Mouse (Mus musculus) Muller cell, postnatal 12 days (primary cell): ENCODE results near the gene Zc3h12d.

Source experiments
- DNase-seq: peaks from one replicate; pipeline ENCODE4 v3.0.0-alpha.2; 2015; ENCODE audit errors: inconsistent ontology term

Gene Zc3h12d

DNA sequence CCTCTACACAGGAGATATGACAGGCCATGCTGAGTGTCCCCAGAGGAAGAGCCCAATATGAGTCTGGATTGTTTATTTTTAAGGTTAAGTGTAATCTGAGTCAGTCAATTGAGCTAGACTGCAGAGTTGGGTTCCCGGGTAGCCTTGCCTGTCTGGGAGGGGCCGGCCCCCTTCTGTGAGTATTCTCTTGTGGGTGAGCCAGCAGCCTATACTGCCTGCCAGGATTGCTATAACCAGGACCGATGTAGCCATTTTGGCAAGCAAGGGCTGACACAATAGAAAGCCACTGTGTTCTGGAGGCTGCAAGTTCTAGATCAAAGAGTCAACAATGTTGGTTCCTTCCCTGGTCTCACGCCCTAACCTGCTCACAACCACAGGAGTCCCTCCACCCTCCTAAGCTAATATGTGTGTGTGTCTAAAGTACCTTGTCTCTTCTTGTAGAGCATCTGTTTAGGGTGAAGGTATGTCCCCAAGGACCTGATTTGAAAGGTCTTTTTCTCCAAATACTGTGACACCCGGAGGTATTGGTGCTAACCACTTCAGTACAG lies 6.7 kb downstream of the Zc3h12d start:
- DNase-seq: no peak

DNA sequence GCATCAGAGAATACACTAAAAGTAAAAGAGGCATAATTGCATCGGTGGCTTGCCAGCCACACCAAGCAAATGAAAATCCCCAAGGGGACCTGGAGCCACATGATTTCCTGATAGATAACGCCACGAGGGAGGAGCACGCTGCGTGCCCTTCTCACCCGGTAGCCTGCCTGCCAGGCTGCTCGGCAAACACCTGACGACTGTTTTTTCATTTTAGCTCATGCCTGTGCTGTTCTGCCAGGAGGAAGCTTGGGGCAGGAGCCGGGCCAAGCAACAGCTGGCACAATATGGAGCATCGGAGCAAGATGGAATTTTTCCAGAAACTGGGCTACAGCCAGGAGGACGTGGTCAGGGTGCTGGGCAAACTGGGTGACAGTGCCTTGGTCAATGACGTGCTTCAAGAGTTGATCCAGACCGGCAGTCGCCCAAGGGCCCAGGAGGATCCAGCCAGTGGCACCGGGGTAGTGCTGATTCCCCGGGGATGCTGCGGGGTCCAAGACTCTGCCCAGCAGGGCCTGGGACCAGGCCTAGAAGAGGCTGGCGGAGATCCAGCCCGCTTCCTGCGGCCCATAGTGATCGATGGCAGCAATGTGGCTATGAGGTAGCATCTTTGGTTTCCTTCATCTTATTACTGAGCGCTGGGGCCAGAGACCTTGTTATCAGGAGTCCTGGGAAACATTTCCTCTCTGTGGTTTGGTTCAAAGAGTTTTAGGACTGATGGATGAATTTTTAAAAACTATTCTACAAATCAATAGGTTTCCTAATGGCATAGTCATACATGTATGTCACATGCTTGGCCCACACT lies 7.5 kb downstream of the Zc3h12d start:
- DNase-seq: no peak

DNA sequence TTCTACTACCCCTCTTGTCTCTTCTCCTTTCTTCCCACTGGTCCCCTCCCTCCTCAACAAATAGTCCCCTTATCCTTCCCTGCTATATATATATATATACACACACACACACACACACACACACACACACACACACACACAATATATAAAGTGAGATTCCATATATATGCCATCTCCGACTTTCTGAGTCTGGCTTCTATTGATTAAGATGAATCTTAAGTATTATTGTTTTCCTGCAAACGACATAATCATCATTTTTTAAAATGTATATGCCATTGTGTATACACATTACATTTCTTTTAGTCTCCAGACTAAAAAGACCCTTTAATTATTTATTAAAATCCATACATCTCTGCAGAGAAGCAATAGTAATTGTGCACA lies 8.1 kb downstream of the Zc3h12d start:
- no peak for DNase-seq

DNA sequence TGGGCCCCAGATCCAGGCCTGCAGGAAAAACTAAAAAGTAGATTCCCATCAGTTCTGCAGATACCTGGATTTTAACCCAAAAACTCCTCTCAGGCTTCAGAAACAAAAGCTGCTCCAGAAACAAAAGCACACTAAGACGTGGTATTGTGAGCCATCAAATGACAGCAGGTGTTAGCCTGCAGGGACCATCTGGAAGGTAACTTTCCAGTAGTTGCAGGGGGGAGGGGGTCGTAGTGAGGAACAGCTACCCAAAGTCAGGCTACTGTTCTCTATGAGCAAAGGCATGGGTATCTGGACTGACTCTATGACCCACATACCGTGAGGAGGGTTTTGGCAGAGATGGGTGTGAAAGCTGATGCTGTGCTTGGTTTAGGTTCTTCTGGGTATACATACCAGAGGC lies 8.5 kb downstream of the Zc3h12d start:
- no peak for DNase-seq

DNA sequence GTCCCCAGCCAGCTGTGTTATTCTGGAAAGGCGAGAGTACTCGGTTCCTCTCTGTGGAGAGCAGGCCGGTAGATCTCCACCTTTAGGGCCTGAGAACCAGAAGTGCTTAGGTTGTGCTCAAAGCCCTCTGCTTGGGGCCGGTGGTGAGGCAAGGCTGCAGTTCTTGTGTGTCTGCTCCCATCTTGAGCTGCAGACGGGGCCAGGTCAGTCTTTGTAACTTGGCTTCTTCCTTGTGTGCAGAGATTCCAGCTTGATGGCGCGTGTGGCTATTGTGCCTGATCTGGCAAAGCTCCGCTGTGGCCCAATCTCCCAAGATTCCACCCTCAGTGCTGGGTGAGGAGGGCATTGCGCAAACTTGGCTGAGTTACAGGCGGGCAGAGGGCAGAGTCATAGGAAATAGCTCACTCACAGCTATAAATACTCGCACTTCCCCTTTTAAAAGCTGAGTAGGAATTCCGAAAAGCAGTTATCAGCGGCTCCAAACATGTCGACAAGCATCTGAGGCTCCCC lies 9.4 kb downstream of the Zc3h12d start:
- peak; percentile 44 for DNase-seq

DNA sequence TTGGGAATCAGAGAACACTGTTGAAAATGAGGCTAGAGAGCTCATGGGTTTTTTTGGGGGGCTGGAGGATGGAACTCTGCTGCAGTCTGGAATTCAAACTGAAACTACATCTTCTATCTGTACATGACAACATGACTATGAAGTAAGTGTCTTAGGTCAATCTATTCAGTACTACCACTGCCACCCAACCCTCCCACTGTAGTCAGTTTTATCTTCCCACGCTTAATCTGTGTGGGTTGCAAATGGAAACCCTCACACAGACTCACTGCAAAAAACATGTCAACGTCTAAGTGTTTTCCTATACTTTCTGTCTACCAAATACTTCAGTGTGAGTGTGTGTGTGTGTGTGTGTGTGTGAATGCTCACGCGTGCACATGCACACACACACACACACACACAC lies 10.9 kb downstream of the Zc3h12d start:
- DNase-seq: no peak

DNA sequence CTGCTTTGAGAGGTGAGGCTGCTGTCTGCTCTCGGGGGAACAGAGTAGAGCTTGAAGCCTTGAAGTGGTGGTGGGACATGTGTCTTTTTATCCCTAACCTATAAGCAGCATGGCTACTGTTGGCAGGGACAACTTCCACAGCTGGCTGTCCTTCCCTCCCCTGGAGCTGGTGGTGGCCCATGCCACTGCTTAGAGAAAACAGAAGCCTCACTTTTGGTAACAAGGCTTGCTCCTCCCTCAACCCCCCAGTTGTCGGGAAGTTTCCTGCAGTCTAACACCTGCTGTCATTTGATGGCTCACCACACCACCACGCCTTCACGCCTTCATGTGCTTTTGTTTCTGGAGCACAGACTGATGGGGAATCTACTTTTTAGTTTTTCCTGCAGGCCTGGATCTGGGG lies 11.9 kb downstream of the Zc3h12d start:
- no peak for DNase-seq

DNA sequence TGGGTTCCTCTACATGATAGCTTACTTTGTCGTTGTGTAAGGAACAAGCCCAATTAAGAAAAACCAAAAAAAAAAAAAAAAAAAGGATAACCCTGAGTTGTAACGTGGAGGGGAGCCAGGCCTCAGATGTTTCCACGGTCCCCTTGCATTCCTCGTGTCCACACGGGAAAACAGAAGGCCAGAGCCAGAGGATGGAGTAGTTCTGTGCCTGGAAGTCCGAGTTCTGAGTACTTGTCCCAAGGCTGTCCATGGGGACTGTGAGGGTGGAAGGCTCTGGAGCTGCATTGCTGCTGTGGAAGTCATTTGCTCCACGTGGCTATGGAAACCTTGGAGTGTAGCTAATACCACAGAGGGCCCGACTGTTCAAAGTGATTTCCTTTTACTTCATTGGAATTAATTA lies 12.9 kb downstream of the Zc3h12d start:
- DNase-seq: no peak

DNA sequence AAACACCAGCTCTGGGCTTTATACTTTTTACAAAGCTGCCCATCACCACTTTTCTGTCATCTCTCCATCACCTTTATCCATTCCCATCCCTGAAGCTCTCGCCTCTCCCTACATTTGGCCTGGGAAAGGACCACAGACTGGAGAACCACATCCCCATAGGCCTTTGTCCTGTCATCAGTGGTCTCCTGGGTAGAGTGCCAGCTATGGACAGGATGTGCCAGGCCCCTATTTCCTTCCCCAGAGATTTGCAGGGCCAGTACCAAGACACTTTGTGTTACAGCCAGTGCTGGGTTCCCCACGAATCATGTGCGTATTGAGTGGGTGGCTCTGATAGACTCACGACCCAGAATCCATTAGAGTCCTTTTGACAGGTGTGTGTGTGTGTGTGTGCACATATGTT lies 13.7 kb downstream of the Zc3h12d start:
- DNase-seq: no peak

DNA sequence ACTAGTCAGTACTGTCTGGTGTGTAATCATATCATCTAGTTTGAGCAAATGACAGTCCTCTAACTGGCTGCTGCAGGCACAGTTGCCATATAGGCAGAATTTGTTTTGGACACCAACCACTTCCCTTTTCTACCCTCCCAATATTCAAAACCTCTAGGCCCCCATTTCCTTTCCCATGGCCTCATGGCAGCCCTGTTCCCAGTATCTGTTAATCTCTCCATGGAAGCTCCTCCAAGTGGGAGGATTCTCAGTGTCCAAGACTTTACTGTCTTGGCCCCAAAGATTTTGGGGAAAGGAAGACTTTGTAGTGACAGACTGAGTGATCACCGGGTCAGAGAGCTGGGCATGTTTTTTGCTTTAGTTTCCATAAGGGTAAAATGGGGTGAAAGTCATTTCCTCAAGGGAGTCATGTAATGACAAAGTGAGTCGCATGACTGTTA lies 14.9 kb downstream of the Zc3h12d start:
- no peak for DNase-seq

DNA sequence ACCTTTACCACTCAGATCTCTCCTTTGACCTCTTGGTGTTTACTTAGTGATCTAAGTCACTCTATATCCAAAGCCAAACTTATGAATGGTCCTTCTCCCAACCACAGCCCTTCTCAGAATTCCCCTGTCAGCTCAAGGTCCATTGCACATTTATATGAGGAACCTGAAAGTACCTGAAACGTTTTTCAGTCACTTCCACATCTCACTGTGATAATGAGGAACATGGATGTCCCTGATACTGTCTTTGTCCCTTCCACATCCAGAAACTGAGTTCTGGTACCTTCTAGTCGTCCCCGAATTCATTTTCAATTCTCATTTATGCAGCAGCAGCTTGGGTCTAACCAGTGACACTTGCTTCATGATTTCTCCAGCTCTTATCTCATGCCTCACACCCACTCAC lies 19.6 kb downstream of the Zc3h12d start:
- no peak for DNase-seq

DNA sequence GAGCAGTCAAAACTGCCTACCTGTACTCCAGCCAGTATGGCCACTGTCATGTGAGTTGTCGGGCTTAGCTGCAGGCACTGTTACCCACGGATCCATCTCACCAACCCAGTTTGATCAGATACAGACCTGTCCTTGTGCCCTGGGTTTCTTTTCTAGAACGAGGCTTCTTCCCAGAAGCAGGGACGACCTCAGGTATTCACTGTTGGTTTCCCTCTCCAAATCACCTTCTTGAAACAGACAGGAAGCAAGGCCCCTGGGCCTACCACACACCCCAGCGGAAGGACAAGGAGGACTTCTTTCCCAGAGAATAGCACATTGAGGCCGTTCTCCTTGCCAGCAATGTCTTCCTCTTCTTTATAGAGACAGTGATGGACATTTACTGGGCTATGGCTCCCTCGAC lies 28.2 kb downstream of the Zc3h12d start:
- no peak for DNase-seq

DNA sequence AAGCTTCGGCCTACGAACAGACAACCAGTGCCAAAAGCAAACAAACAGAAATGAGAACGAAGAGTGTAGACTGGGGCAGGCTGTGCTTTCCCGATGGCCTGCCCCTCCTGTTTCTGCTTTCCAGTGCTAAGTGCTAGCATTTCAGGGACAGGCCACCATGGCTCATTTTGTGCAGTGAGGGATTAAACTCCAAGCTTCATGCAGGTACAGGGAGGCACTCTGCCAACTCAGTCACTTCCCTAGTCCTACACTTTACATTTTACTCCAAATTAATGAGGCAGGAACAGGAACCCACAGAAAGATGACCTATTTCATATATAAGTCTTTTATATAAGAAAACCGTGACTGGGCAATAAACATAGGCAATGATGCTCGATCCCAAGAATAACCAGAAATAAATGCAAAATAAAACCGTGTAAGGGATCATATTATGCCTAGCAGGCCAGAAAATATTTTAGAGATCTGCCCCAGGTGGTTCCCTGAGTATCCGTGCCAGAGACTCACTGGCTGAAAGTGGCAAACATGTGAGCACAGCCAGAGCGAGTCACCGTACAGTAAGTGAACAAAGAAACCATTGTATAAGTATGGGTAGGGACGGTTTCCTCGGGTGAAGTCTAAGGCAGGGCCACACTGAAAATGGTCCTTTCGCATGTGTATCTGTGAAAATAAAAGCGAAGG lies 29.1 kb downstream of the Zc3h12d start:
- DNase-seq: no peak

DNA sequence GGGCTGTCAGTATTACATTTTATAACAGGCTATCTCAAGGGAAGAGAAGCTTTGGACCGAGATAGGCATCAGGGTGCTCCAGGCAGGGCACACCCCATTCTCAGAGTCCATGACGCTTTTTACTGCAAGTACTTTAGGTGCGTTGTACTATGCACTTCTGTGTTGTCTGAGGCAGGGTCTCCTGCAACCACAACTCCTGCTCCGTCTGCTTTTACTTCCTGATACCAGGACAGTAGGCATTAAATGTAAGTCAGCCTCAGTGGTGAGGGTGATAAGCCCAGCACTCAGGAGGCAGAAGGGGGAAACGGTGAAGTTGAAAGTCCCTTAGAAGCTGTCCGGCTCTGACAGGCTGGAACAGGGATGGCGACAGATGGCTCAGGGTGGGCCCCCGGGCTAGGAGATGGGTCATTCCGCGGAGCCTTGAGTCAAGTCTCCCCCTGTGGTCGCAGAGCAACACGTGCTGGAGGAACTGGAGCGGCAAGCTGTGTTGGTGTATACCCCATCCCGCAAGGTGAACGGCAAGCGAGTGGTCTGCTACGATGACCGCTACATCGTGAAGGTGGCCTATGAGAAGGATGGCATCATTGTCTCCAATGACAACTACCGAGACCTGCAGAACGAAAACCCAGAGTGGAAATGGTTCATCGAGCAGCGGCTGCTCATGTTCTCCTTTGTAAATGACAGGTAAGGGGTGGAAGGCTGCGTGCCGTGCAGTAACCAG lies 29.8 kb downstream of the Zc3h12d start:
- DNase-seq: no peak

DNA sequence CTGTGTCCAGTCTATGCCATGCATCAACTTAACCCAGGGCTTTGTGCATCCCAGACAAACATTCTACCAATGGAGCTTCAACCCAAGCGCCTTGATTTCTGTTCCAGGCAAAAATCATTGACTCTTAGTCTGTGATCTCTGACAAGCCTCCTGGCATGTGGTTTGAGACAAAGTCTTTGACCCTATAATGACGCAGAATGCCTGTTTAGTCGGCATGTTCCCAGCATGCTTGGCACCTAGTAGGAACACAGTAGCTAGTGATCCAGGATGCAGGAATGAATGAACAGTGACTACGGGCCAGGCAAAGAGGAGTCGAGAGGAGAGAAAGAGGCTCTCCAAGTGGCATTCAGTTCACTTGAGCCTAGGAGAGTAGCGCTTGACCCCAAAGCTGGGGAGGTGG lies 31.1 kb downstream of the Zc3h12d start:
- DNase-seq: no peak

DNA sequence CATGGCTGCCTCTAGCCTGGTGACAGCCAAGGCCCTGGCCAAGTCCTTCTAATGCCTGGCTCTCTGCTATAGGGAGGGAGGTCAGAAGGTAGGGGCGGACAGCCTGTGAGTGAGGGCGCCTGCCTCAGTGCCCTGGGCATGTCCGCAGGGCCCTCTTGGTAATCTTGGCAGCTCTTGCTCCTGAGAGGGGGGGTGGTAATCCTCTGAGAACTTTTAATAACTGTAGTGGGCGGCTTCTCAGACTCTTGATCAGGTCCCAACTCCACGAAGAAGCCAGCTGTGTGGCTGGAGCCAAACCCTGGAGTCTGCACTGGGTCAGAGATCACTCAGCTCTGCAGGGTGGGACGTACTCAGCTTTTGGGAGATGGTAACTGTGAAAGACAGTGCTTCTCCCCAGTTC lies 31.9 kb downstream of the Zc3h12d start:
- no peak for DNase-seq

DNA sequence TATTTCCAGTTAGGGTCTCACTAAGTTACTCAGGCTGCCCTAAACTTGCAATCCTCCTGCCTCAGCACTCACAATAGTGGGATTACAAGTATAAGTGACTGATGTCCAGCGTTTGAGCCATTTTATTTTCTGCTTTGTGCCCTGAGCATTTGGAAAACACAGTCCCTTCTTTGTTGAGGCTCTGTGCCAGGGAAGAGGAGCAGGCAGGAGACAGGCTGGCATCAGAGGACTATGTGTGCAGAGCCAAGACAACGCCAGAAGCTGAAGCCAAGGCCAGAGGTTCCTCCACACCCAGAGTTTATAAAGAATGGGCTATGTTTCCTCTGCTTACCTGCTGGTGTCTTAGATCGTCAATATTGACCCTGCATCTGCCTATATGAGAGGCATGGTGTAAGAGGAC lies 32.5 kb downstream of the Zc3h12d start:
- no peak for DNase-seq

DNA sequence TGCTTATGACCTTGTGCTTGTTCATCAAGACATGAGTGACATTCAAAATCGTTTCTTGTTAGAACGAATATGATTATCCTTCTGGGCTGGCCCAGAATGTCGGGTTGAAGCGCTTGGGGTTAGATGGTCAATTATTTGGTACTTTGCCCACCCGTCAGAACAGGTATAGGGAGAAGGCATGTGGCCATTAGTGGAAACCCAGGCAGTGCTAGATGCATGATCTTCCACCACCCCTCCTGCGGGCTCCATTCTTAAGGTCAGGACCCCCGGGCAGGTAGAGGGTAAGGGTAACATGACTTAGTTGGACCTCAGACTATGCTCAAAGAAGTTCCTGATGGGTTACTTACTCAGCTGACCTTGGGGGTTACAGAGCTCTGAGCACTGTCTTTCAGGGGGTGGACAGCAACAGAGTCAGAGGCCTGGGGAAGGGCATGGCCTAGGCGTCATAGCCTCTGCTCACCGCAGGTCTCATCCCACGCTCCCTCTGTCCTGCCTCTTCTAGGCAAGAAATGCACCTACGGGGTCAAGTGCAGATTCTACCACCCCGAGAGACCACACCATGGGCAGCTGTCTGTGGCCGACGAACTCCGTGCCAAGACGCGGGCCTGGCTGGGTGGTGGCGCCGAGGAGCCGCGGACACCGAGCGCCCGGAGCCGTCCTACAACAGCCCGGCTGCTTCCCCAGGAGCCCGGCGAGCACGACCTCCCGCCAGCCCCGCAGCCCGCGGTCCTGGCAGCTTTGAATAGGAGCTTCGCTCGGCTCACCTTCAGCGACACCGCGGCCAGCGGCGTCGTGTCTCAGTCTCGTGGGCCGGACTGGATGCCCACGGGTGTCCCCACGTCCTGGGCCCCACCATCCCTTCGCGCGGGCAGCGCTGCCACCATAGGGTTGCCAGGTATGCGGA lies 34.7 kb downstream of the Zc3h12d start:
- DNase-seq: peak; percentile 11

DNA sequence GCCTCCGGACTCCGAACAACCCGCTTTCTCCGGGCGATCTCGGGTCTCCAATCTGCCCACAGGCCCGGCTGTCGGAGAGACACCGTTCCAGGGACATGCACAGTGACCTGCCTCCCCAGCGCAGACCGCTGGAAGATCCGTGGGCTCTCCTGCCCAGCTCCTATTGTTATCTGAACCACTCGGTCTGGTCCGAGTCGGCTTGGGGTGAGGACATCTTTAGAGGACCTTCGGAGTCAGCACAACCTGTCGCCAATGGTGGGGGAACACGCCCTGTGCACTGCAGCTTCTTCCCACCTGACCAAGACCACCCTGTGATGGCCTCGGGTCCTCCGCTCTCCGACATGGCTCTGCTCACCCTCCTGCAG lies 35.4 kb downstream of the Zc3h12d start:
- no peak for DNase-seq

DNA sequence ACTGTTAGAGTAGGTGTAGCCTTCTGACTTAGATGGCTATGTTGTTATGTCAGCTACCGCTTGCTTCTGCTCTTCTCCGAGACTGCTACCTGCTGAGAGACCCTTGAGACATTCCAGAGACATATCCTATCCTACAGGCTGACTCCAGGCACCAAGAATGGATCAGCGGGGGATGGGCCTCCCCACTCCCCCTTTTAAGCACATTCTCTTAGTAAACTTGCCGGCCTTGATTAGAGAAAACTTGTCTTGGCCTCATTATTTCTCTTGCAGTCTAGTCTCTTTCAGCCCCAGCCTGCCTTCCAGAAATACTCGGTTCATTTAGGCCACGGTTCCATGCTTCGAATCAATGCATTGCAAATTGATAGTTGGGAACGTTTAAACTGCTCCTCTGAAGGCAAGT lies 37.5 kb downstream of the Zc3h12d start:
- no peak for DNase-seq

DNA sequence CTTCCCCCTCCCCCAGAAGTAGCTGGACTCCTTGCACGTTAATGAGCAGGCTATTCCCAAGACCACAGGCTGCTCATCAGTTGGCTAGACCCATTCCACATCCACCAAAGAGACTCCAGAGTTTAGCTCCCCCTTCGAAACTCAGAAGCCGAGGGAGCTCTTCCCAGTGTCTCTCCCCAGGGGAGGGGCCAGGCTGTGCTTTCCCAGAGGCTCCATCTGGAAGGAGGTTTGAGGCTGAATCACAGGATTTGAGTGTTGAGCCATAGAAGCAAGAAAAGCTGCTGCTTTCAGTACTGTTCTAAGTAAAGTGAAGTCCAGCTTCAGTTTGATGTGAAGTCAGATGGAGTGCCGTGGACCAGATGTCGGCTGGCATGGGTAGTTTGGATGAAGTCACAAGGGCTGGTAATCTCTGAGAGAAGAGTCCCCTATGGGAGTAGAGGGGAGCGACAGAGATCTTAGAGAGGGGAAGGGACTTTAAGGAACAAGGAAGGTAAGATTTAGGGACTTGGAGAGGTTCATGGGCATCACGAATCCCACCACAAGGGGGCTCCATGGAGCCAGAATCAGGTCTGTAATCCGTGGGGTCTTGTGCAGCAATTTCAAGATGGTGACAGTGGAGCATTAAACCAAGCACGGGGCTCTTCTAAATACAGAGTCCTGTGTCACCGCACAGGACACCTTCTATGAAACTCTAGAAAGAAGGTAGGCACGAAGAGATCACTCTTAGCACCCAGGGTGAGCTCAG lies 38.5 kb downstream of the Zc3h12d start:
- no peak for DNase-seq
